Mouse (Mus musculus) heart, embryonic 12.5 days (tissue): ENCODE data around the gene Nubp2. TPM values are rescaled to one million over a fixed set of nuclear protein-coding genes. Genes with fewer than 3 reads are reported as not detected.

Experiments used
- ATAC-seq: fragments of 200-750 bp; cut with Nextera tagmentation; 2 replicates; pipeline ENCODE4 v1.8.0; 2017; ENCODE audit warnings: moderate TSS enrichment, moderate library complexity; ENCODE audit not compliant: insufficient number of reproducible peaks, low FRiP score
- H3K27ac ChIP-seq: fragments of 300-500 bp; sonication (generic); 2 replicates; pipeline ENCODE4 v1.5.1; 2016; ENCODE audit warnings: mild to moderate bottlenecking, moderate library complexity; ENCODE audit not compliant: poor library complexity, severe bottlenecking
- H3K27me3 ChIP-seq: fragments of 300-500 bp; sonication (generic); replicated peaks from 2 replicates; pipeline ENCODE4 v1.6.1; 2016; ENCODE audit warnings: mild to moderate bottlenecking, moderate library complexity
- H3K36me3 ChIP-seq: fragments of 300-500 bp; sonication (generic); 2 replicates; pipeline ENCODE4 v1.6.1; 2016; ENCODE audit warnings: mild to moderate bottlenecking, moderate library complexity
- H3K4me1 ChIP-seq: fragments of 300-500 bp; sonication (generic); replicated peaks from 2 replicates; pipeline ENCODE4 v1.6.1; 2016; ENCODE audit warnings: mild to moderate bottlenecking
- H3K4me2 ChIP-seq: fragments of 300-500 bp; sonication (generic); 2 replicates; pipeline ENCODE4 v1.6.1; 2016; ENCODE audit warnings: mild to moderate bottlenecking, moderate library complexity
- H3K4me3 ChIP-seq: fragments of 300-500 bp; sonication (generic); 2 replicates; pipeline ENCODE4 v1.5.1; 2016; ENCODE audit warnings: mild to moderate bottlenecking
- H3K9ac ChIP-seq: fragments of 300-500 bp; sonication (generic); 2 replicates; pipeline ENCODE4 v1.6.1; 2016; ENCODE audit warnings: mild to moderate bottlenecking, moderate library complexity
- H3K9me3 ChIP-seq: fragments of 300-500 bp; sonication (generic); replicated peaks from 2 replicates; pipeline ENCODE4 v1.6.1; 2016; ENCODE audit warnings: mild to moderate bottlenecking, moderate library complexity
- WGBS: fragments of 180-500 bp; shearing (Covaris S2); methylation state at CpG from one replicate; pipeline ENCODE4 v1.1.7; 2016; 5-methylcytosine and 5-hydroxymethylcytosine counted together
- polyA plus RNA-seq: library from polyadenylated mRNA; unstranded; fragments of >200 nt; fragmentation: Nextera tagmentation; extraction: Ambion mirVana; gene quantifications from 2 replicates; pipeline ENCODE4 v1.2.1, GENCODE M21; 2016

Gene Nubp2
- polyA plus RNA-seq, 1 experiment from 2014 or later: 31.9 TPM

DNA sequence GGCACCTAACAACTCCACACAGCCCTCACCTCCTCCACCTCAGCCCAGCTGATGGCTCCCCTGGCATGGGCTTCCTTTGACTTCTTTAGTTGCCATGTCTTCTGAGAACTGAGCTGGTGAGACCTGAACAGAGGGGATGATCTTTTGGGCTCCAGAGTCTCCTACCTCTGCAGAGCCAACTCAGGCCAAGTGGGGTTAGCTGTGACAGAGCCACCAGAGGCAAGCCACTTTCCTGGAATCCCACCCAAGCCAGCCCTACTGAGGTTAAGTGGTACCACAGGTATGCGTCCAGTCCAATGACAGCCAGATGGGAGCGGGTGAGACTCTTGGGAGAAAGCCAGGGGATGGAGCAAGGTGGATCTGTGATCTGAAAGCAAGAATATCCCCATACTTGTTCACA lies 7.1 kb upstream of the Nubp2 start:
- Histone ChIP-seq H3K4me3 (no peak overlapping the region), H3K27ac (no peak overlapping the region), H3K9me3 (no peaks in the 10 kb centered on the region), H3K4me1 (peaks cover 34% of the 10 kb centered on the region), H3K4me2 (no peak overlapping the region), H3K36me3 (peaks cover 66% of the 10 kb centered on the region), H3K9ac (no peak overlapping the region), H3K27me3 (no peaks in the 10 kb centered on the region)
- no peak for ATAC-seq
- 89% methylated on average over 2 of the region's 2 CpGs for WGBS

DNA sequence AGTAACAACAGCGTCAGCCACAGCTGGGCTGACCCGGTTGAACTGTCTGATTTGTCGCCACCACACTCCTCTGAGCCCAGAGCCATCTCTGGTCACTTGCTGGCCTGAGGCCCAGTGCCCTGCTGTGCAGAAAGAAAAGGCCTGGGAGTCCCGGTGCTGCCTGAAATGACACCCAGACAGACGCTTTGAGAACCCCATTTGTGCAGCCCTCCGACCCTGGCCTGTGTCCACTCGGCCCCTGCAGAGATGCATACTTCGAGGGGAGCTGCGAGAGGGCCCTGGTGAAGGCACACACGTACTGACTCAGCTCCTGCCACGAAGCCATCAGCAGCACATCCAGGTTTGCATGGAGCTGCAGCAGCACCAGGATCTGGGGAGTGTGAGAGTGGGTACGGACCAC lies 6.6 kb upstream of the Nubp2 start:
- Histone ChIP-seq H3K4me3 (no peak overlapping the region), H3K9me3 (no peaks in the 10 kb centered on the region), H3K27ac (no peak overlapping the region), H3K4me1 (peaks cover 35% of the 10 kb centered on the region), H3K9ac (no peak overlapping the region), H3K4me2 (no peak overlapping the region), H3K27me3 (no peaks in the 10 kb centered on the region), H3K36me3 (peaks cover 61% of the 10 kb centered on the region)
- WGBS: 89% methylated on average over 12 of the region's 12 CpGs
- no peak for ATAC-seq

DNA sequence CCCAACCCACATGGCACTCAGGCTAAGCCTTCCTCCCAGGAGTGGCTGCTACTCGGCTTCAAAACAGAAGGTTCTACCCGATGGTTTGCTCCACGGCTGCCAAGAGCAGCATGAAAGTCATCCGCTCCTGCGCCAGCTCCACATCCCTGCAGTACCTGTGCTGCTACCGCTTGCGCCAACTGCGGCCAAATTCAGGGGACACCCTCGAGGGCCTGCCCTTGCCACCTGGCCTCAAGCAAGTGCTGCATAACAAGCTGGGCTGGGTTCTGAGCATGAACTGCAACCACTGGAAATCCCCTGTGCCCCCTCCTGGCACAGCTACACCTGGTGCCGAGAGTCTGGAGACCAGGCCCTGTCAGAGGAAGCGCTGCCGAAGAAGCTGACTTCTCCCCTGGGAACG lies 5.2 kb upstream of the Nubp2 start:
- Histone ChIP-seq H3K9ac (no peak overlapping the region), H3K27ac (no peak overlapping the region), H3K9me3 (no peaks in the 10 kb centered on the region), H3K4me3 (no peak overlapping the region), H3K4me1 (peaks cover 31% of the 10 kb centered on the region), H3K4me2 (no peak overlapping the region), H3K27me3 (no peaks in the 10 kb centered on the region), H3K36me3 (peaks cover 51% of the 10 kb centered on the region)
- WGBS: 90% methylated on average over 13 of the region's 13 CpGs
- no peak for ATAC-seq

DNA sequence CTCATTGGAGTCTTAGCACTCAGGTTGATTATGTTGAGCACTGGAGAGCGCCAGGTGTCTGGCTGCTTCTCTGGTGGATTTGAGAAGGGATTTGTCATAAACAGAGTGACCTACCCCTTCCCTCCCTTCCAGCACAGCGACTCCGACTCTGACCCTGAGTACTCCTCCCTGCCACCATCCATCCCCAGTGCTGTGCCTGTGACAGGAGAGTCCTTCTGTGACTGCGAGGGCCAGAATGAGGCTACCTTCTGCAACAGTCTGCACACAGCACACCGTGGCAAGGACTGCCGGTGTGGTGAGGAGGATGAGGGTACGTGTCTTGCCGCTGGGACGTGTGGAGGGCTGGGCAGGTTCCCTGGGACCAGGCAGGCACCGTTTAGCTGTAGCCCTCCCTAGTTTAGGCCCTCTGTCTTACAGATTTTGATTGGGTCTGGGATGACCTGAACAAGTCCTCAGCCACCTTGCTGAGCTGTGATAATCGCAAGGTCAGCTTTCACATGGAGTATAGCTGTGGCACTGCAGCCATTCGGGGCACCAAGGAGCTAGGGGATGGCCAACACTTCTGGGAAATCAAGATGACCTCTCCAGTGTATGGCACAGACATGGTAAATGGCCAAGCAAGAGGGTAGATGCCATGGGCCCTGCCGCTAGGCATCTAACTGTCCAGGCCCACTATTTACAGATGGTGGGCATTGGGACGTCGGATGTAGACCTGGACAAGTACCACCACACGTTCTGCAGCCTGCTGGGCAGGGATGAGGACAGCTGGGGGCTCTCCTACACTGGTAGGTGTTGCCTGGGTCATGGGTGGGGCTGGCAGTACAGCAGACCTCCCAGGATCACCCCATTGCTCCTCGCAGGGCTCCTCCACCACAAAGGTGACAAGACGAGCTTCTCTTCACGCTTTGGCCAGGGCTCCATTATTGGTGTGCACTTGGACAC lies 4.3 kb upstream of the Nubp2 start:
- no peak for ATAC-seq
- peaks cover 28% of the 10 kb centered on the region for H3K4me1 ChIP-seq
- no peaks in the 10 kb centered on the region for H3K27me3 ChIP-seq
- H3K4me2 ChIP-seq: no peak overlapping the region
- no peak overlapping the region for H3K9ac ChIP-seq
- WGBS: 88% methylated on average over 19 of the region's 19 CpGs
- H3K4me3 ChIP-seq: no peak overlapping the region
- peaks cover 51% of the 10 kb centered on the region for H3K36me3 ChIP-seq
- H3K9me3 ChIP-seq: no peaks in the 10 kb centered on the region
- no peak overlapping the region for H3K27ac ChIP-seq

DNA sequence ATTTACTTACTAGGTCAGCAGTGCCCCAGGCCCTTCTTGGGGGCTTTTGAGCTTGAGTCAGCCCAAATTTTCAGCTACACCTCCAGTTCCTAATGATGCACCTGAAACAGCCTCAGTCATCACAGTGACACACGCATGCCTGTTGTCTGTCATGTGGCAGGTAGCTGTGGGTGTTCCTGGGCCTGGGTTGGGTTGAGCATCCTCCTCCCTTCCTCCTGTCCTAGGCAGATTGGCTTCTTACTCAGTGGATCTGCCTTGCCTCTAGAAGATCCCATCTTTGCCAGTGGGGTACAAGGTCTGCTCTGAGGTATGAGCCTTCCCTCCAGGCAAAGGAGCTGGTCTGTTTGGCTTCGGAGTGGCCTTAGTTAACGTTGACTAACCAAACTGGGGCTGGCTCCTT lies 2.7 kb upstream of the Nubp2 start:
- ATAC-seq: no peak
- H3K27ac ChIP-seq: no peak overlapping the region
- H3K4me3 ChIP-seq: no peak overlapping the region
- H3K9ac ChIP-seq: no peak overlapping the region
- 85% methylated on average over 3 of the region's 3 CpGs for WGBS
- no peaks in the 10 kb centered on the region for H3K9me3 ChIP-seq
- H3K27me3 ChIP-seq: no peaks in the 10 kb centered on the region
- H3K4me2 ChIP-seq: no peak overlapping the region
- peaks cover 56% of the 10 kb centered on the region for H3K36me3 ChIP-seq
- peaks cover 28% of the 10 kb centered on the region for H3K4me1 ChIP-seq

DNA sequence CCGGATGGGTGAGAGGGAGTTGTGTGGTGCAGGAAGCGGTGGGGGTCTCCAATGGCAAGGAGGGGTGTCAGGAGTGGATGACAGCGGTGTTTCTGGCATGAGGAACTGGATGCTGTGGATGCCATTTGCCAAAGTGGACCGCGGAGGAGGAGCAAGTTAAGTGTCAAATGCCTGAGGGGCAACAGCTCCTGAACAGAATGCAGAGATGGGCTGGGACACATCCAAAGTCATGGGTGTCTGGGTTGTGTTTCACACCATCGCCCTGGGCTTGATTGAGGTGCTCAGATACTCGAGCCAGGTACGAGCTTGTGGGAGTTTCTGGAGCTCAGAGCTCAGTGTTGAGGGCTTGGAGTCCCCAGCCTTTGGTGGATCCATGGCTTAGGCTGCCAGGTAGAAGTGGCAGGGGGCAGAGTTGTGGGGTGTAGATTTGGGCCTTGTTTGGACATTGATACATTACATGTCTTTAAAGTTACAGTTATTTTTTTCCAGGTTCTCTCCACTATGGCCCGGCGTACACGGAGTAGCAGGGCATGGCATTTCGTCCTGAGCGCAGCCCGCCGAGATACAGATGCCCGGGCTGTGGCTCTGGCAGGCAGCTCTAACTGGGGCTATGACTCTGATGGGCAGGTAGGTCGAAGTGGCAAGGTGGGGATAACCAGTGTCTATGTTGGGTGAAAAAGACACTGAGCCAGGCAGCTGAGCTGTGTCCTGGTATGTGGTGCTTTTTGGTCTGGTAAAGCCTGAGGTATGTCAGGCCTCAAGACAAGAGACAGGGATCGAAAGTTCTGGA lies 1.3 kb upstream of the Nubp2 start:
- WGBS: 57% methylated on average over 18 of the region's 18 CpGs
- Histone ChIP-seq H3K4me1 (peaks cover 22% of the 10 kb centered on the region), H3K9me3 (no peaks in the 10 kb centered on the region), H3K4me2 (peak overlapping the region; percentile 89), H3K36me3 (peaks cover 55% of the 10 kb centered on the region), H3K27me3 (no peaks in the 10 kb centered on the region), H3K27ac (peak overlapping the region; percentile 71), H3K9ac (peak overlapping the region; percentile 88), H3K4me3 (peak overlapping the region; percentile 81)
- no peak for ATAC-seq

DNA sequence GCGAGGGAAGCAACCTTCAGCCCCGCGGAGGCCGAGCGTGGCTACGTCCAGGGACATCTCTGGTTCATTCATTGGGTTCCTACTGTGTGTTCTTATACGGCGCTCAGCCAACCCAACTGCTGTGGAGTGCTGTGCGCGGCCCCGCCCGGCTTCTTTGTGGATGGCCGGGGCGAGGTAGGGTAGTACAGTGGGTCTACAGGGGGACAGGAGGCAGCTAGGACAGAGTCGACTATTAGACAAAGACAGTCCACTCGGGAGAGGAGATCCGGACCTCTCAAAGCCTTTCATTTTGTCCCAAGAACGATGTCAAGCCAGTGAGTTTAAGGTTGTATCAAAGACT lies 753 bp upstream of the Nubp2 start:
- Histone ChIP-seq H3K4me2 (peak overlapping the region; percentile 89), H3K36me3 (peaks cover 51% of the 10 kb centered on the region), H3K9ac (peak overlapping the region; percentile 88), H3K27ac (peak overlapping the region; percentile 71), H3K4me3 (peak overlapping the region; percentile 81), H3K4me1 (peaks cover 23% of the 10 kb centered on the region), H3K27me3 (no peaks in the 10 kb centered on the region), H3K9me3 (no peaks in the 10 kb centered on the region)
- peak; percentile 16; the same call in 1 of the 2 replicates for ATAC-seq
- 1% methylated on average over 18 of the region's 18 CpGs for WGBS

DNA sequence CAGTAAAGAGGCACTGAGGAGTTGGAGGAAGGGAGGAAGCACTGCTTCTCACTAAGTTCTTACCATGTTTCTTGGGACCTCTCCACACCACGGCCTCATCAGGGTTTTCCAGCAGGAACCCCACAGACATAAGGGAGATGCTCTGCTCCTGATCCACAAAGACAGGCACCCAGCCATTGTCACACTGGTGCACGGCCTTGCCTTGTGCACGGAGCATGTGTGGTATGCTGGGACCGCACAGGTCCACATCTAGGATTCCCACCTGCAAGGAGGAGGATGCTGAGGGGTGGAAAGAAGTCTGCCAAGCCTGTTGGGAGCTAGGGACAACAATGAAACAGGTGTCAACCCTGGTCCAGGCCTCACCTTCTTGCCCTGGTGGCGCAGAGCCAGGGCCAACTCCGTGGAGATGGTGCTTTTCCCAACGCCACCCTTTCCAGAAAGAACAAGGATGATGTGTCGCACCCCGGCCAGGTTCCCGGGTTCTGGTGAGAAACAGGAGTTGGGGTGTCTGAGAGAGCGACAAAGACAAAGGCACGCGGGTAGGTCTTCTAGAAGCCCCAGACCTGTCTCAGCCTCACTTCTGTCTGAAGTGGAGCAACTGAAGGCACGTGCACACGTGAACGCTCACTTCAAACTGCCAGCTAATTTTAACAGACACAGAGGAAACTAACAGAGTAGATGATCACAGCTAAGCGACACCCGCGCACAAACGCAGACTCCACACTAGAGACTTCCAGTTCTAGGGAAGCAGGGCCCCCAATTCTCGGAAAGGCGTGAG lies 604 bp downstream of the Nubp2 start:
- WGBS: 23% methylated on average over 22 of the region's 22 CpGs
- peaks cover 38% of the 10 kb centered on the region for H3K36me3 ChIP-seq
- no peaks in the 10 kb centered on the region for H3K27me3 ChIP-seq
- peak overlapping the region; percentile 86 for H3K4me2 ChIP-seq
- peaks cover 26% of the 10 kb centered on the region for H3K4me1 ChIP-seq
- H3K27ac ChIP-seq: no peak overlapping the region
- no peak for ATAC-seq
- peak overlapping the region; percentile 77 for H3K9ac ChIP-seq
- H3K4me3 ChIP-seq: peak overlapping the region; percentile 86
- H3K9me3 ChIP-seq: no peaks in the 10 kb centered on the region

DNA sequence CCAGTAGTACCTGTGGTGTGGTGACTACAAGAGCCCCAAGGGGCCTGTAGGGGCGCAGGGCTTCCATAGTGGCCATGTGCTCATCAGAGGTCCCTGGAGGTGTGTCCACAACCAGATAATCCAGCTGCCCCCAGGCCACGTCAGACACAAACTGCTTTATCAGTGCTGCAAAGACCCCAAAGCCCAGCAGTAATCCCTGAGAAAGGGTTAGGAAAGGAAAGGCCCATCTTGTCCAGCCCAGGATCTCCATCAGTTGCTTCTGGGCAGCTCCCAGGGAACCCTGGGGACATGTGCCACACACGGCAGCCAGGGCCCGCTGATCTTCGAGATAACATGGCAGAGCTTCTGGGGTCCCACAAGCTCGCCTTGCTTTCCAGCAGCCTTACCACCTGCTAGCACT lies 1.8 kb downstream of the Nubp2 start:
- Histone ChIP-seq H3K36me3 (peaks cover 26% of the 10 kb centered on the region), H3K9me3 (no peaks in the 10 kb centered on the region), H3K4me3 (no peak overlapping the region), H3K27me3 (no peaks in the 10 kb centered on the region), H3K9ac (no peak overlapping the region), H3K27ac (no peak overlapping the region), H3K4me2 (no peak overlapping the region), H3K4me1 (peaks cover 26% of the 10 kb centered on the region)
- no peak for ATAC-seq
- 74% methylated on average over 6 of the region's 6 CpGs for WGBS

DNA sequence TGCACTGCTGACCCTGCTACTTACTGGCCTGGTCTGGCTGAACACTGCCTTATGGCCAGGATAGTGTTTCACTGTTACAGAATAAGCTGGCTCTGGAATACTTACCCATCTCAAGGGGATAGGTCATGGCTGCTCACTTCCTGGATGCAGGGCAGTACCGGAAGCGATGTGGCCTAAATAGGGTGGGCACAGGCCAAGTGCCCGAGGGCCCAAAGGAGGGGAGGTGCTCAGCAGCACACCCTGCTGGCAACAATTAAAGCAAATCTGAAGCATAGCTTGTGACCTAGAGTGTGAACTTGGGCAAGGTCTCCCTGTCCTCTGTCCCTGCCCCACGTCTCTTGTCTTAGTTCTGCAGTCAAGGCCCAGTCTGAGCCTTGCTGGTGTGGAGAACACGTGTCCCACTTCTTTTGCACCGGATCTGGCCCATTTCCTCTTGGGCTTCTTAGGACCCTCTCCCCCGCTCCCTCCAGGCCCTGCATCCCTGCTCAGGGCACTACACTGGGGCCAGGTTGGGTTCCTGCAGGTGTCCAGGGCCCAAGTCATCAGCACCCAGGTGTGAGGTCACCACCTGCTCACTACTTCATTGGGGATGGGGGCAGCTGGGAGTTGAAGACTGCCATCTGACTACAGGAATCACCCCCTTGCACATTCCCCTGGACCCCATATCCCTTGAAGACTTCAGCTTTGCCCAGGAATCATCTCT lies 4.3 kb downstream of the Nubp2 start:
- Histone ChIP-seq H3K27ac (no peak overlapping the region), H3K4me3 (no peak overlapping the region), H3K9me3 (no peaks in the 10 kb centered on the region), H3K27me3 (no peaks in the 10 kb centered on the region), H3K36me3 (peaks cover 20% of the 10 kb centered on the region), H3K9ac (no peak overlapping the region), H3K4me1 (peaks cover 15% of the 10 kb centered on the region), H3K4me2 (no peak overlapping the region)
- 46% methylated on average over 7 of the region's 7 CpGs for WGBS
- no peak for ATAC-seq
